In genomic region chr9:117247311-117247980, GRCm38 (mm10) we compare ENCODE assay signal across 11 mouse cellular contexts.
DNase-seq lines count a peak whose midpoint lies in the region; ATAC-seq and TF ChIP-seq lines count a peak whose summit lies in the region.
"Had no signal": no experiment of that assay in that cellular context is flagged by ENCODE, and none has a peak within 500 bp of the region (broad histone marks: within the 10 kb centered on the region; RNA-seq: fewer than 3 reads in every experiment).

No protein-coding gene starts in this region.

- WGBS in midbrain, postnatal 0 days = 37% methylated on average over 5 of the region's 5 CpGs
- 45% methylated on average over 5 of the region's 5 CpGs for WGBS in midbrain, embryonic 11.5 days
- 19% methylated on average over 5 of the region's 5 CpGs for WGBS in intestine, embryonic 16.5 days
- WGBS in stomach, postnatal 0 days = 17% methylated on average over 5 of the region's 5 CpGs

- no peak for TF ChIP-seq EP300 in stomach, postnatal 0 days (optimal IDR thresholded peaks at IDR 0.05)

- H3K36me3 ChIP-seq in midbrain, postnatal 0 days (ENCODE audit: insufficient read depth, low read length) = no peaks in the 10 kb centered on the region
- H3K36me3 ChIP-seq in midbrain, embryonic 11.5 days (ENCODE audit: control insufficient read depth, insufficient read depth, low read length) = no peaks in the 10 kb centered on the region
- no peaks in the 10 kb centered on the region for H3K36me3 ChIP-seq in intestine, embryonic 16.5 days (ENCODE audit: control insufficient read depth, insufficient read depth, low read length)
- H3K36me3 ChIP-seq in stomach, postnatal 0 days (ENCODE audit: control insufficient read depth, insufficient read depth, low read length) = no peaks in the 10 kb centered on the region
- H3K36me3 ChIP-seq: forebrain, embryonic 15.5 days had no signal

- TF ChIP-seq CTCF in midbrain, postnatal 0 days (IDR thresholded peaks at IDR 0.05) = no peak
- TF ChIP-seq CTCF in stomach, postnatal 0 days (IDR thresholded peaks at IDR 0.05; ENCODE audit: low read depth) = no peak

- H3K4me2 ChIP-seq in midbrain, postnatal 0 days (ENCODE audit: low read depth, low read length, poor library complexity, severe bottlenecking) = peak overlapping the region; percentile 18; the same call in 1 of the 2 replicates
- no peak overlapping the region for H3K4me2 ChIP-seq in midbrain, embryonic 11.5 days
- H3K4me2 ChIP-seq in intestine, embryonic 16.5 days (ENCODE audit: low read depth, low read length) = peak overlapping the region; percentile 37
- H3K4me2 ChIP-seq in stomach, postnatal 0 days (replicated peaks; ENCODE audit: low read depth) = peak overlapping the region; percentile 34
- H3K4me2 ChIP-seq: forebrain, embryonic 15.5 days had no signal

- H3K4me1 ChIP-seq in midbrain, postnatal 0 days (ENCODE audit: insufficient read depth, low read length) = no peaks in the 10 kb centered on the region
- no peaks in the 10 kb centered on the region for H3K4me1 ChIP-seq in midbrain, embryonic 11.5 days (ENCODE audit: control insufficient read depth, insufficient read depth, low read length)
- H3K4me1 ChIP-seq in intestine, embryonic 16.5 days (ENCODE audit: control insufficient read depth, insufficient read depth, low read length) = peaks cover 17% of the 10 kb centered on the region
- H3K4me1 ChIP-seq in stomach, postnatal 0 days (replicated peaks; ENCODE audit: control insufficient read depth, insufficient read depth) = peaks cover 10% of the 10 kb centered on the region

- H3K27ac ChIP-seq in midbrain, postnatal 0 days (ENCODE audit: low read depth, low read length) = no peak overlapping the region
- no peak overlapping the region for H3K27ac ChIP-seq in midbrain, embryonic 11.5 days (ENCODE audit: low read depth, low read length)
- H3K27ac ChIP-seq in intestine, embryonic 16.5 days (ENCODE audit: low read length) = peak overlapping the region; percentile 13
- peak overlapping the region; percentile 45 for H3K27ac ChIP-seq in stomach, postnatal 0 days (replicated peaks)
- H3K27ac ChIP-seq: forebrain, embryonic 15.5 days had no signal

- intact Hi-C loops in heart, postnatal 25 days (cut with DNase I) = no loop called here

- no peak for ATAC-seq in midbrain, postnatal 0 days (ENCODE audit: low FRiP score)
- no peak for ATAC-seq in midbrain, embryonic 11.5 days (ENCODE audit: low FRiP score)
- ATAC-seq in intestine, embryonic 16.5 days = no peak
- no peak for ATAC-seq in stomach, postnatal 0 days (ENCODE audit: low FRiP score, low TSS enrichment)
- ATAC-seq in activated CD4-positive, CD25-positive, alpha-beta regulatory T cell, adult 4 months = no peak
- ATAC-seq in monocyte, adult 5-6 weeks (replicated peaks; ENCODE audit: insufficient number of reproducible peaks, low FRiP score, low TSS enrichment, poor library complexity, severe bottlenecking) = no peak
- ATAC-seq: forebrain, embryonic 15.5 days; inflammation-experienced regulatory T-cells, adult 6 months had no signal

- H3K9me3 ChIP-seq in midbrain, postnatal 0 days (ENCODE audit: low read length) = no peaks in the 10 kb centered on the region
- no peaks in the 10 kb centered on the region for H3K9me3 ChIP-seq in midbrain, embryonic 11.5 days (ENCODE audit: control insufficient read depth, low read length)
- no peaks in the 10 kb centered on the region for H3K9me3 ChIP-seq in intestine, embryonic 16.5 days (ENCODE audit: control insufficient read depth, low read length)
- no peaks in the 10 kb centered on the region for H3K9me3 ChIP-seq in stomach, postnatal 0 days (ENCODE audit: control insufficient read depth, low read length)
- H3K9me3 ChIP-seq: forebrain, embryonic 15.5 days had no signal

- H3K4me3 ChIP-seq in midbrain, postnatal 0 days (ENCODE audit: low read depth, low read length) = no peak overlapping the region
- H3K4me3 ChIP-seq in midbrain, embryonic 11.5 days (ENCODE audit: low read depth, low read length) = no peak overlapping the region
- no peak overlapping the region for H3K4me3 ChIP-seq in intestine, embryonic 16.5 days (ENCODE audit: low read length)
- peak overlapping the region; percentile 10; the same call in 1 of the 2 replicates for H3K4me3 ChIP-seq in stomach, postnatal 0 days (ENCODE audit: low read depth, low read length)
- H3K4me3 ChIP-seq: forebrain, embryonic 15.5 days had no signal

- peak; percentile 23 to 42 for DNase-seq in heart, adult 18-20 months
- no peak for DNase-seq in heart, postnatal 25 days (ENCODE audit: low spot score)
- no peak for DNase-seq in midbrain, postnatal 0 days (ENCODE audit: low spot score)
- no peak for DNase-seq in midbrain, embryonic 11.5 days (ENCODE audit: low spot score, missing footprints)
- DNase-seq in stomach, postnatal 0 days (ENCODE audit: low spot score) = no peak
- DNase-seq: cerebellum, adult 2 months had no signal

- 0 out of 2 replicates have a peak overlapping the region, but pooled peaks have one; percentile 19 for H3K9ac ChIP-seq in midbrain, postnatal 0 days (replicated peaks; ENCODE audit: low read length, poor library complexity, severe bottlenecking)
- H3K9ac ChIP-seq in midbrain, embryonic 11.5 days (ENCODE audit: low read length) = no peak overlapping the region
- 0 out of 2 replicates have a peak overlapping the region, but pooled peaks have one; percentile 0 for H3K9ac ChIP-seq in intestine, embryonic 16.5 days (ENCODE audit: low read depth, low read length)
- H3K9ac ChIP-seq in stomach, postnatal 0 days (ENCODE audit: low read length) = peak overlapping the region; percentile 28; the same call in 1 of the 2 replicates
- H3K9ac ChIP-seq: forebrain, embryonic 15.5 days had no signal

- H3K27me3 ChIP-seq in midbrain, postnatal 0 days (ENCODE audit: insufficient read depth, low read length) = no peaks in the 10 kb centered on the region
- H3K27me3 ChIP-seq in midbrain, embryonic 11.5 days (ENCODE audit: control insufficient read depth, insufficient read depth, low read length) = no peaks in the 10 kb centered on the region
- H3K27me3 ChIP-seq in intestine, embryonic 16.5 days (replicated peaks; ENCODE audit: control insufficient read depth, insufficient read depth, low read length) = no peaks in the 10 kb centered on the region
- no peaks in the 10 kb centered on the region for H3K27me3 ChIP-seq in stomach, postnatal 0 days (ENCODE audit: control insufficient read depth, insufficient read depth, low read length)

Comparison
In these comparisons a context has a peak if more than half of its experiments do, and no peak if none do; other contexts are left out.
1. DNase-seq: peak in heart, adult 18-20 months (2 of 2); none in heart, postnatal 25 days (single experiment), midbrain, postnatal 0 days (single experiment), midbrain, embryonic 11.5 days (single experiment) and stomach, postnatal 0 days (single experiment).
2. H3K27ac ChIP-seq: peak in intestine, embryonic 16.5 days (single experiment) and stomach, postnatal 0 days (single experiment); none in midbrain, postnatal 0 days (single experiment) and midbrain, embryonic 11.5 days (single experiment).